Mouse (Mus musculus) intestine, embryonic 14.5 days (tissue): ENCODE results near the gene Shtn1. TPM values are rescaled to one million over a fixed set of nuclear protein-coding genes. Genes with fewer than 3 reads are reported as not detected.

Source experiments
- ATAC-seq: fragments of 200-750 bp; cut with Nextera tagmentation; replicated peaks from 2 replicates; pipeline ENCODE4 v1.8.0; 2017; ENCODE audit warnings: low read depth, moderate number of reproducible peaks, moderate TSS enrichment, moderate library complexity; ENCODE audit not compliant: low FRiP score, low TSS enrichment
- DNase-seq: peaks from one replicate; pipeline ENCODE4 v3.0.0-alpha.2; 2018; ENCODE audit warnings: low spot score
- H3K27ac ChIP-seq: fragments of 300-500 bp; sonication (generic); 2 replicates; pipeline ENCODE4 v1.5.1; 2014; ENCODE audit warnings: low read depth, mild to moderate bottlenecking, control low read depth
- H3K27me3 ChIP-seq: fragments of 300-500 bp; sonication (generic); replicated peaks from 2 replicates; pipeline ENCODE4 v1.6.1; 2014; ENCODE audit warnings: low read length, control low read depth; ENCODE audit not compliant: control insufficient read depth, insufficient read depth
- H3K36me3 ChIP-seq: fragments of 300-500 bp; sonication (generic); 2 replicates; pipeline ENCODE4 v1.6.1; 2014; ENCODE audit warnings: low read length, control low read depth; ENCODE audit not compliant: control insufficient read depth, insufficient read depth
- H3K4me1 ChIP-seq: fragments of 300-500 bp; sonication (generic); replicated peaks from 2 replicates; pipeline ENCODE4 v1.6.1; 2014; ENCODE audit warnings: low read length, control low read depth, mixed read lengths; ENCODE audit not compliant: control insufficient read depth, insufficient read depth
- H3K4me2 ChIP-seq: fragments of 300-500 bp; sonication (generic); 2 replicates; pipeline ENCODE4 v1.6.1; 2014; ENCODE audit warnings: low read length
- H3K4me3 ChIP-seq: fragments of 300-500 bp; sonication (generic); 2 replicates; pipeline ENCODE4 v1.5.1; 2014; ENCODE audit warnings: low read depth, low read length, control low read depth, mixed read lengths
- H3K9ac ChIP-seq: fragments of 300-500 bp; sonication (generic); 2 replicates; pipeline ENCODE4 v1.6.1; 2014; ENCODE audit warnings: mild to moderate bottlenecking, low read length
- H3K9me3 ChIP-seq: fragments of 300-500 bp; sonication (generic); 2 replicates; pipeline ENCODE4 v1.6.1; 2016; ENCODE audit warnings: low read length, control low read depth; ENCODE audit not compliant: control insufficient read depth
- WGBS: fragments of 180-500 bp; shearing (Covaris S2); extraction: QIAGEN DNeasy Blood & Tissue Kit; methylation state at CpG from one replicate; pipeline ENCODE4 v1.1.7; 2014; 5-methylcytosine and 5-hydroxymethylcytosine counted together
- polyA plus RNA-seq: library from polyadenylated mRNA; unstranded; fragments of >200 nt; fragmentation: Nextera tagmentation; extraction: Ambion mirVana; gene quantifications from 2 replicates; pipeline ENCODE4 v1.2.1, GENCODE M21; 2014

Shtn1 gene
- polyA plus RNA-seq, 1 experiment from 2014 or later, result 18.7 TPM

- H3K4me2 ChIP-seq, result no peak overlapping the region
- WGBS, result 80% methylated on average over 5 of the region's 5 CpGs
- H3K4me1 ChIP-seq, result 0 out of 2 replicates have a peak, but pooled peaks cover 3% of the 10 kb centered on the region
- ATAC-seq, result no peak
- H3K4me3 ChIP-seq, result no peak overlapping the region
- no peak overlapping the region for H3K9ac ChIP-seq
- no peaks in the 10 kb centered on the region for H3K9me3 ChIP-seq
- no peak for DNase-seq
- H3K36me3 ChIP-seq, result no peaks in the 10 kb centered on the region
- no peak overlapping the region for H3K27ac ChIP-seq
- no peaks in the 10 kb centered on the region for H3K27me3 ChIP-seq
These were observed 28.4 kb downstream of the Shtn1 start for GRCm38 (mm10) chr19:59047511-59047910.

- H3K4me2 ChIP-seq, result no peak overlapping the region
- no peak overlapping the region for H3K4me3 ChIP-seq
- H3K9ac ChIP-seq, result no peak overlapping the region
- H3K27ac ChIP-seq, result no peak overlapping the region
- DNase-seq (no peak), ATAC-seq (no peak)
- 0 out of 2 replicates have a peak, but pooled peaks cover 3% of the 10 kb centered on the region for H3K4me1 ChIP-seq
- H3K9me3 ChIP-seq, result no peaks in the 10 kb centered on the region
- 80% methylated on average over 3 of the region's 3 CpGs for WGBS
- no peaks in the 10 kb centered on the region for H3K27me3 ChIP-seq
- no peaks in the 10 kb centered on the region for H3K36me3 ChIP-seq
These were observed 34.8 kb downstream of the Shtn1 start for GRCm38 (mm10) chr19:59041086-59041485.

GRCm38 (mm10) chr19:59038793-59039192 is 37.1 kb downstream of the Shtn1 start:
- Histone ChIP-seq H3K4me3 (no peak overlapping the region), H3K27ac (no peak overlapping the region), H3K27me3 (no peaks in the 10 kb centered on the region), H3K9me3 (no peaks in the 10 kb centered on the region), H3K36me3 (no peaks in the 10 kb centered on the region), H3K4me2 (no peak overlapping the region), H3K9ac (no peak overlapping the region), H3K4me1 (no peaks in the 10 kb centered on the region)
- DNase-seq (no peak), ATAC-seq (no peak)
- 82% methylated on average over 4 of the region's 4 CpGs for WGBS

GRCm38 (mm10) chr19:59036811-59037210 is 39.1 kb downstream of the Shtn1 start:
- Histone ChIP-seq H3K4me1 (no peaks in the 10 kb centered on the region), H3K9ac (no peak overlapping the region), H3K27ac (no peak overlapping the region), H3K36me3 (no peaks in the 10 kb centered on the region), H3K9me3 (no peaks in the 10 kb centered on the region), H3K4me2 (no peak overlapping the region), H3K27me3 (no peaks in the 10 kb centered on the region), H3K4me3 (no peak overlapping the region)
- DNase-seq, result no peak
- no peak for ATAC-seq
- WGBS, result 68% methylated on average over 3 of the region's 3 CpGs

- Histone ChIP-seq H3K4me3 (no peak overlapping the region), H3K9ac (no peak overlapping the region), H3K27ac (no peak overlapping the region), H3K4me2 (no peak overlapping the region), H3K4me1 (no peaks in the 10 kb centered on the region), H3K36me3 (no peaks in the 10 kb centered on the region), H3K9me3 (no peaks in the 10 kb centered on the region), H3K27me3 (no peaks in the 10 kb centered on the region)
- no peak for DNase-seq
- ATAC-seq, result no peak
- 62% methylated on average over 4 of the region's 4 CpGs for WGBS
These were observed 42.7 kb downstream of the Shtn1 start for GRCm38 (mm10) chr19:59033241-59033640.

- Histone ChIP-seq H3K9me3 (no peaks in the 10 kb centered on the region), H3K4me1 (no peaks in the 10 kb centered on the region), H3K36me3 (no peaks in the 10 kb centered on the region), H3K27me3 (no peaks in the 10 kb centered on the region), H3K4me3 (no peak overlapping the region), H3K4me2 (no peak overlapping the region), H3K27ac (no peak overlapping the region), H3K9ac (no peak overlapping the region)
- 58% methylated on average over 1 of the region's 1 CpGs for WGBS
- ATAC-seq, result no peak
- no peak for DNase-seq
These were observed 45.7 kb downstream of the Shtn1 start for GRCm38 (mm10) chr19:59030221-59030620.

GRCm38 (mm10) chr19:59029011-59029410 is 46.9 kb downstream of the Shtn1 start:
- no peak overlapping the region for H3K4me2 ChIP-seq
- H3K9ac ChIP-seq, result no peak overlapping the region
- no peak overlapping the region for H3K4me3 ChIP-seq
- DNase-seq (no peak), ATAC-seq (no peak)
- H3K36me3 ChIP-seq, result no peaks in the 10 kb centered on the region
- 74% methylated on average over 9 of the region's 9 CpGs for WGBS
- no peaks in the 10 kb centered on the region for H3K9me3 ChIP-seq
- no peak overlapping the region for H3K27ac ChIP-seq
- no peaks in the 10 kb centered on the region for H3K27me3 ChIP-seq
- H3K4me1 ChIP-seq, result no peaks in the 10 kb centered on the region

- ATAC-seq, result no peak
- WGBS, result 92% methylated on average over 3 of the region's 3 CpGs
These were observed 47.8 kb downstream of the Shtn1 start for GRCm38 (mm10) chr19:59028130-59028529.

GRCm38 (mm10) chr19:59023876-59024275 is 52.0 kb downstream of the Shtn1 start:
- no peak for ATAC-seq
- 94% methylated on average over 3 of the region's 3 CpGs for WGBS
- peaks cover 5% of the 10 kb centered on the region; the same call in 1 of the 2 replicates for H3K36me3 ChIP-seq
- H3K4me3 ChIP-seq, result no peak overlapping the region
- no peak for DNase-seq
- H3K27ac ChIP-seq, result no peak overlapping the region
- peaks cover 4% of the 10 kb centered on the region; the same call in 1 of the 2 replicates for H3K9me3 ChIP-seq
- H3K4me1 ChIP-seq, result no peaks in the 10 kb centered on the region
- no peak overlapping the region for H3K9ac ChIP-seq
- no peak overlapping the region for H3K4me2 ChIP-seq
- no peaks in the 10 kb centered on the region for H3K27me3 ChIP-seq

More at GRCm38 (mm10) chr19:59028130-59028529, 47.8 kb downstream of the Shtn1 start:
- Histone ChIP-seq H3K9ac (no peak overlapping the region), H3K4me3 (no peak overlapping the region), H3K36me3 (no peaks in the 10 kb centered on the region), H3K4me1 (no peaks in the 10 kb centered on the region), H3K27me3 (no peaks in the 10 kb centered on the region), H3K27ac (no peak overlapping the region), H3K9me3 (no peaks in the 10 kb centered on the region), H3K4me2 (no peak overlapping the region)
- no peak for DNase-seq
